Mouse (Mus musculus) embryo, embryonic 11.5 days (tissue): ENCODE data around the gene Slc11a2.
A peak's percentile ranks its signal among the peaks of the same experiment; 100 is the strongest.
"Not testable (repeated sequence)": the region's sequence is repeated elsewhere in the genome, so short reads cannot be mapped to it uniquely, and the experiment has no call there.

Source experiments
- DNase-seq: peaks from one replicate; pipeline ENCODE4 v3.0.0-alpha.2; 2012; ENCODE audit warnings: low read depth, low spot score

The Slc11a2 gene

GRCm38 (mm10) chr15:100403318-100404000 lies 21.4 kb downstream of the Slc11a2 start:
- no peak for DNase-seq

GRCm38 (mm10) chr15:100402798-100403197 lies 22.1 kb downstream of the Slc11a2 start:
- no peak for DNase-seq

DNA sequence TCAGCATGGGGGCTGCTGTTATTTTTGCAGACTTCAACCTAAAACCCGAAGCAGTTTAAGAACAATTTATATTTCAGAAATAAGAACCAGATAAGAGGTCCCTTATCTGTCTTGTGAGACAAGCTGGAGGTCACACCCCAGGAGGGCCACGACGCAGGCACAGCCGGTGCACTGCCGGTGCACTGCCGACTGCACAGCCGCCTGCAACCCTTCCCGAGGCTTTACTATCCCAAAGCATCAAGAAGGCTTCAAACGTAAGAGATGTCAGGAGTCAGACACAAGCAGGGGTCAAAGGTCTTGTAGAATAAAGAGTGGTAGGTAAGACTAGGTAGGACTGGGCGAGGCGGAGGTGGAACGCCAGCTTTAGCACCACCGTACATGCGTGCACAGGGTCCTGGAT lies 22.5 kb downstream of the Slc11a2 start:
- no peak for DNase-seq

- no peak for DNase-seq
Measured at GRCm38 (mm10) chr15:100401811-100402210, 23.1 kb downstream of the Slc11a2 start.

DNA sequence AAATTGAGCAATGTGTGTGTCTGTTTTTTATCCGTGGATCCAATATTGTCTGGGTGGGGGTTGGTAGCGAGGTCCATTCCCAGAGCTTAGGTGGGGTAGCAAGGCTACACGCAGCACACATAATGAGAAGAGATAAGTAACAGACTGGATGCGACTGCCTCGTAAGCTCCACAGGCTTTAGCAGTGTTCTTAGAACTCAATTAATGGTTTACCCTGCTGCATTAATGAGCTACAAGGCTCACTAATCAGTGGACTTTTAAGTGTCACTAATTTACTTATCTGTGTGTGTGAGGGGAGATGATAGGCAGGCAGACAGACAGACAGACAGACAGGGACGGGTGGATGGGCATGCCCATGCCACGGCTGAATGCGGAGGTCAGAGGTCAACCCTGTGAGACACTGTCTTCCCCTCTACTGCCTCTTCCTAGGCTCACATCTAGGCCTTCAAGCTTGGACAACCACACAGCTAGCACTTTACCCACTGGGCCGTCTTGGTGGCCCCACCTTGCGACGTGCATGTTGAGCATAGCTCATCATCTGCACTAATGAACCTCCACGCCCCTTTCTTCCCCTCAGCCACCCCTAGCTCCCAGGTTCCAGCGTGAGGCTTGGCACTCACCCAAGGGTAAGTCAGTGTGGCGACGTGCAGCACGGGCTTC lies 24.2 kb downstream of the Slc11a2 start:
- DNase-seq: no peak

DNA sequence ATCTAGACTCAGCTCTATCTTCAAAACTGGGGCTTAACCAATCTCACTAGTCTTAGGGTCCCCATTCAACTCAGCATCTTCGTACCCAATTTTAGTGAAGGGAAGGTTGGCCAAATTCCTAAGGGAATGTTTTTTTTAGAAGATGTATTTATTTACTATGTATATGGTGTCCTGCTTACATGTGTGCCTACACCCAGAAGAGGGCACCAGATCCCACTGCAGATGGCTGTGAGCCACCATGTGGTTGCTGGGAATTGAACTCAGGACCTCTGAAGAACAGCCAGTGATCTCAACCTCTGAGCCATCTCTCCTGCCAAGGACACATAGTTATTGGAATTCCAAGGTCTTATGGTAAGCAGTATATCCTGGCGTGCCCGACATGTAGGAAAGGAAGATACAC lies 29.3 kb downstream of the Slc11a2 start:
- no peak for DNase-seq

DNA sequence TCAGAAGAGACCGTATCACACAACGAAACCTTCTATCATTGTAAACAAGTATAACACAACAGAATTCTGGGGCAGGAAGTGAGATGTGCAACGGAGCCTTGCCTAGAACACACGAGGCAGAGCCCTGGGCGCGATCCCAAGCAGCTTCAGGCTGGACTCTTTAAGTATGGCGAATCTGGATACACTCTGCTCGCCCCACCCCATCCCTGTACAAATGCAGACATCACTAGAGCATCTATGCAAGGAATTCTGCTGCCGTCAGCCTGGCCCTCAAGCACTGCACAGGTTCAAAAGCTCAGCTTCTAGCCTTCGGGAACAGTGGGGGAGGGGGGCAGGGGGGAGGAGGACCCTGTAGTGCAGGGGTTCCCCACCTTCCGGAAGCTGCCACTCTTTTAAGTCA lies 31.9 kb downstream of the Slc11a2 start:
- no peak for DNase-seq

GRCm38 (mm10) chr15:100391599-100391998 lies 33.3 kb downstream of the Slc11a2 start:
- no peak for DNase-seq

DNA sequence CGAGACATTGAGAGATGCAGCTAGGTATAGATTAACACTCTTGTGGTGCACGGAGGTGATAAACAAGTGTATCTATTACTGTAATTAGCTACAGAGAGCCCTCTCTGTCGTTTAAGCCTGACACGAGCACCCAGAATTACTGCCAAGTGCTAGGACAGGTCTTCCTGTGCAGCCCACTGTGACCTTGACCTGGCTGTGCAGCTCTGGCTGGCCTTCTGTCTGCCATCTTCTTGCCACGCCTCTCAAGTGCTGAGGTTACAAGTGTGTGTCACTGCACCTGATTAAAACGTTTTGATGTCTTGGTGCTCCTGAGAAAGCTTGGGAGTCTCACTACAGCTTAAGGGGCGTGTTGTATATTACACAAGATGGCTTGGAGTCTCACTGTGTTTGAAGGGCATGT lies 33.8 kb downstream of the Slc11a2 start:
- DNase-seq: no peak

- no peak for DNase-seq
Measured at GRCm38 (mm10) chr15:100388886-100389285, 36.0 kb downstream of the Slc11a2 start.

GRCm38 (mm10) chr15:100388224-100388835 lies 36.5 kb downstream of the Slc11a2 start:
- DNase-seq: no peak

- no peak for DNase-seq
Measured at GRCm38 (mm10) chr15:100387544-100388223, 37.2 kb downstream of the Slc11a2 start.

GRCm38 (mm10) chr15:100385705-100386104 lies 39.2 kb downstream of the Slc11a2 start:
- DNase-seq: no peak

GRCm38 (mm10) chr15:100380104-100380503 lies 44.8 kb downstream of the Slc11a2 start:
- DNase-seq: no peak

DNA sequence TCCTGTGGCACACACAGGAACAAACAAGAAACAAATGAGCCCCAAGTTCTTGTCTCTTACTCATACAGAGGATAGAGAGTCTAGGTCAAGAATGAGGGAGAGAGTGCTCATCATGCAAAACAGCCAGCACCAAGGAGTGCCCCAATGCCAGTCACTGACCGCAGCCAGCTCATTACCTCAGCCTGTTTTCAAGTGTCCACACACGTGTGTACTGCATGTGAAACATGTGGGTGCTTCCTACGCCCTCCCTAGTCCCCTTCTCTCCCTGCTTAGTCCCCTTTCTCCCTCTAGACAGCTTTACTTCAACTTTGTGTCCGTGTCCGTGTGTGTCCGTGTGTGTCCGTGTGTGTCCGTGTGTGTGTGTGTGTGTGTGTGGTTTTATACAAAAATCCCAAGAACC lies 45.2 kb downstream of the Slc11a2 start:
- DNase-seq: no peak

DNA sequence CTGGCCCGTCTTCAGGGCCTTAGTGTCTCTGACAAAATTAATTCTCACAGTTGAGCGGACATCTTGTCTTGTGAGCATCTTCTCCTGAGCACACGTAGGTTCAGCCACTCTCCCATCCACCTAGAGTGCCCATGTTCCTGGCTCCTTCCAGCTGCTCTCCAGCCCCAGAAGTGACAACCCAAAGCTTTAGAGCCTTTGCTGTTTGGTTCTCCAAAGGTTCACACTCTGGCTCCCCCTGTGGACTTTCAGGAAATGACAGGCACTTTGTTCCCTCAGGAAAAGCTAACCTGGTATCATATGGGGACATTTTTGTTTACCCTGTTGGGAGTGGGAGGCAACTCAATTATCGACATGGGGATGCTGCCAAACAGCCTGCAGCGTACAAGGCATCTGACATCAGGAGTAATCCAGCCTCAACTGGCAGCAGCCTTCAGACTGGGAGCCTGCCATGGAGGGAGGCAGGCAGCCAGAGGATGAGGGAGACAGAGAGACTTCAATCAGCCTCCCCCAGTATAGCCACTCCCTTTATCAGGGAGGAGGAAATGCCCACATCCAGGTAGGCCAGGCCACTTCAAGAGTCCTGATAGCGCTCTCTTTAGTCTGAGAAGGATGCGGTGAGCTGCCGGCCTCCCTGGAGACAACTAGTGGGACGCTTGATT lies 46.9 kb downstream of the Slc11a2 start:
- DNase-seq: not testable (repeated sequence)

DNA sequence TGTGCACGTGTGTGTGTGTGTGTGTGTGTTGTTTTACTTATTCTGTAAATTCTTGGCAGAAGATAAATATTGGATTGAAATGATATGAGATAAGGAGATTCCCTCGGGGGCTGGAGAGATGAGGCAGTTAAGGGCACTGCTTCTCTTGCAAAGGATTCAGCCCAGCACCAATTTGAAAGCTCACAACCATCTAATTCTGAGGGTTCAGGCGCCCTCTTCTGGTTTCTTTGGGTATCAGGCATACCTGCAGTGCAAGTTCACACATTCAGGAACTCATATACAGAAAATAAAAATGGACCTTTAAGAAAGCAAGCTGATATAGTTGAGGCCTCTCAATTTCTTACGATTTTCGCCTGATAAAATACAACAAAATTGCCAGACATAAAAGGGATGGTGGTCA lies 49.8 kb downstream of the Slc11a2 start:
- peak; percentile 41 for DNase-seq

DNA sequence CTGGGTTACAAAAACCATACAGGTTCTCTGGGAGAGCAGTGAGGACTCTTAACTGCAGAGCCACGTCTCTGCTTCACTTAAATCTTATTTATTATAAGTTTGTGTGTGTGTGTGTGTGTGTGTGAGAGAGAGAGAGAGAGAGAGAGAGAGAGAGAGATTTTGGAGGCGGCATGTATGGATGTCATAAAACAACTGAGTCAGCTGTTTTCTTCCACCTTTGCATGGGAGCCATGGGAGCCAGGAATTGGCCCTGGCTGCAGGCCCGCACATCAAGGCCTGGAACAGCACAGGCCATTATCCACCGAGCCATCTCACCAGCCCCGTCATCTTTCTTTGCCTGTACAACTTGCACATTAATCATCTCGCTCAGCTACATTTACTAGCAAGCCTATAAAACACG lies 57.8 kb downstream of the Slc11a2 start:
- no peak for DNase-seq

GRCm38 (mm10) chr15:100365967-100366366 lies 58.9 kb downstream of the Slc11a2 start:
- DNase-seq: not testable (repeated sequence)

- no peak for DNase-seq
Measured at GRCm38 (mm10) chr15:100364242-100364641, 60.6 kb downstream of the Slc11a2 start, which contains the start of gene Higd1c. TSS of gene Higd1c (plus strand) at chr15:100364542.

DNA sequence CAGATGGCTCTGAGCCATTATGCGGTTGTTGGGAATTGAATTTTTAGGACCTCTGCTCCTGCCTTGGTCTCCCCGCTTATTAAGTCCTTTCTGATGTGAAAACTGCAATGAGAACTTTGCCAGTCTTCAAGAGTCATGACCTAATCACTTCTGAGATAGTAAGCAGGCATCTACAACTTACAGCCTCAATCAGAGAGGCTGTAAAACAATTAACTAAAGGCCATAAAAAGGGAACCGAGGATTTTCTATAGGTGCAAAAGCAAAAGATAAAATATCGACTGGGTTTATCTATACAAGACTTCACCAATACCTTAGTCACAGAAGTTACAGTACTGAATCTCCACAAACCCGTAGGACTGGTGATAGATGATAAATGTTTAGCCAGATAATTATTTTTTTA lies 69.0 kb downstream of the Slc11a2 start:
- no peak for DNase-seq

- not testable (repeated sequence) for DNase-seq
Measured at GRCm38 (mm10) chr15:100353399-100353798, 71.5 kb downstream of the Slc11a2 start.
